Mouse (Mus musculus) gastrocnemius, postnatal 36 days (tissue): ENCODE results near the gene Snrpb. TPM values are rescaled to one million over a fixed set of nuclear protein-coding genes. Genes with fewer than 3 reads are reported as not detected.

Experiments used
- DNase-seq, 2 experiments: peaks; one replicate each; pipeline ENCODE4 v3.0.0; 2022
- intact Hi-C: fragments of 180-260 bp; cut with DNase I; formaldehyde crosslinking; loops from one replicate; pipeline ENCODE4 v1.15.1; 2025
- total RNA-seq, 2 experiments: library from RNA; stranded (reverse); gene quantifications; 2 replicates each; pipeline ENCODE4 v1.2.3; 2021

Snrpb gene
- total RNA-seq, 2 experiments from 2014 or later = 122 to 131 TPM

- no peak for DNase-seq
- intact Hi-C loops = no loop called here
Observed at GRCm38 (mm10) chr2:130146089-130146668, 33.0 kb downstream of the Snrpb start.

GRCm38 (mm10) chr2:130144703-130145324, 34.4 kb downstream of the Snrpb start:
- DNase-seq = no peak
- intact Hi-C loops = no loop called here

- intact Hi-C loops = no loop called here
Observed at GRCm38 (mm10) chr2:130143011-130143410, 36.2 kb downstream of the Snrpb start.

GRCm38 (mm10) chr2:130129687-130130086, 49.5 kb downstream of the Snrpb start:
- intact Hi-C loops = no loop called here

More at GRCm38 (mm10) chr2:130143011-130143410, 36.2 kb downstream of the Snrpb start:
- no peak for DNase-seq

GRCm38 (mm10) chr2:130126073-130126472, 53.1 kb downstream of the Snrpb start:
- DNase-seq = no peak
- intact Hi-C loops = no loop called here

More at GRCm38 (mm10) chr2:130129687-130130086, 49.5 kb downstream of the Snrpb start:
- DNase-seq = no peak

GRCm38 (mm10) chr2:130125279-130126059, 53.7 kb downstream of the Snrpb start:
- intact Hi-C loops = no loop called here
- no peak for DNase-seq

Other genes starting within 250 kb of the Snrpb start
- gene Tgm3, start 167.1 kb downstream of the Snrpb start, total RNA-seq = not detected
- gene Tgm6, start 67.0 kb downstream of the Snrpb start, total RNA-seq = not detected
- gene Tmc2, start 15.8 kb upstream of the Snrpb start, total RNA-seq = not detected
- gene Nop56, start 95.0 kb upstream of the Snrpb start, total RNA-seq = 10 to 100 TPM; 24.8 to 32.5 TPM
- 100 to 1,000 TPM; 448 to 491 TPM for gene Idh3b, start 105.1 kb upstream of the Snrpb start, total RNA-seq
- gene Ebf4, start 115.8 kb upstream of the Snrpb start, total RNA-seq = under 1 TPM; 0.15 to 0.27 TPM
- 1 to 10 TPM; 2.1 to 3.1 TPM for gene Cpxm1, start 218.2 kb upstream of the Snrpb start, total RNA-seq
- not detected for gene Gm28372, start 225.8 kb upstream of the Snrpb start, total RNA-seq
- not detected for gene 1700020A23Rik, start 225.9 kb upstream of the Snrpb start, total RNA-seq
- not detected for gene Tmem239, start 227.1 kb upstream of the Snrpb start, total RNA-seq
- gene Vps16, start 244.9 kb upstream of the Snrpb start, total RNA-seq = 10 to 100 TPM; 14.9 to 18.7 TPM
- gene Pced1a, start 245.3 kb upstream of the Snrpb start, total RNA-seq = 1 to 10 TPM; 2.8 to 4.0 TPM